Mouse (Mus musculus): ENCODE results near the gene Ms4a1.
"Not testable (repeated sequence)": the region's sequence is repeated elsewhere in the genome, so short reads cannot be mapped to it uniquely, and the experiment has no call there.

Gene Ms4a1

DNA sequence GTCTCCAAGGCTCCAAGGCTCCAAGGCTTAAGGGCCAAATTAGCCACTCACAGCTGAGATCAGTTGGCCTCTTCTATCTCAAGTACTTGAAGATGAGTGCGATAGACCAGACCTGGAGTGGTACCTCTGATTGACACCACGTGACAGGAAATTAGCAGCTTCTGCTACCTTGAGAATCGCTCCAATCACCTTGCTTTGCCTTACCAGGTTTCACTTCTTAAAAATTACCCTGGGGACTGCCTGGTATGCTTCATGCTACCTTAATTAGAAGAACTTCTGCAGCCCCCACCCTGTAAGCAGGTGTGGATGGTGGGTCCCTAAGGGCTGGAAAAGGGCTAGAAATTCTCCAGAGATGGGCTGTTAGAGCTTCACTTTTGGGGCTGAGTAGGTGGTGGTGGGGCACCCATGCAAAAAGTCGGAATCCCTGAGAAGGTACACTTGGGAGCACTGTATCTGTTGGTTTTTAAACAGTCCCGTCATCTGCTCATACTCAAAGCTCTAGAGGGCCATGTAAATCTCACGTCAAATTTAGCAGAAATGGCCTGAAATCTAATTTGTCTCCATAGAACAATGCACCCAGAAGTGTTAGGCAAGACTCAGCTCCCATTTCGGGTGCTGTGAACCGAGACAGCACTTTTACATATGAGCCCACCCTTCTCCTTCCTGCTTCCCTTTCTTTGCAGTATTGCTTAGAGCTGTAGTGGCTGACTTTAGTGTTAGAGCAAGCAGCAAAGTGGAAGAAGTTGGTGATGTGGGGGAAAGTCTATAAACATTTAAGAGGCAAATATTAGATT is at the start of gene Ms4a1:
Gene Ms4a1 (minus strand): TSS at position 190 of the 794 bp plus-strand sequence.
- DNase-seq (ENCODE audit: low spot score) = no peak

DNA sequence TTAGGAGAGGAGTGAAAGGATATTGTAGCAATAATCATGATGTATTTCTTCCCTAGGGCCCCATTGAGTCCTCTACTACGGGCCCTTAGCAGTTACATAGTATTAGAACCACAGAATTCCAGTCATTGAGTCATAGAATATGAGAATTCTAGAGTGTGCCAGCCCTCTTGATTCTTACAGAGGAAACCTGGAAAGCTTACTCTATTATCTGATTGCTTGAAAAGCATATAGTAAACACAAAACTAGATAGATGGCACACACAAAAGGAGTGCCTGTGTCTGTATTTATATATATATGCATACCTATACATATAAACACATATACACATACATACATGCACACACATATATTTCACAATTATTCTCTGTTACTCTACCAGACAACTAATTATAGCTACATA is 48.3 kb upstream of the Ms4a1 start, which contains the start of gene Ms4a14:
Gene Ms4a14 (minus strand): TSS at position 101 of the 400 bp plus-strand sequence.
- no peak for DNase-seq (ENCODE audit: low spot score)

DNA sequence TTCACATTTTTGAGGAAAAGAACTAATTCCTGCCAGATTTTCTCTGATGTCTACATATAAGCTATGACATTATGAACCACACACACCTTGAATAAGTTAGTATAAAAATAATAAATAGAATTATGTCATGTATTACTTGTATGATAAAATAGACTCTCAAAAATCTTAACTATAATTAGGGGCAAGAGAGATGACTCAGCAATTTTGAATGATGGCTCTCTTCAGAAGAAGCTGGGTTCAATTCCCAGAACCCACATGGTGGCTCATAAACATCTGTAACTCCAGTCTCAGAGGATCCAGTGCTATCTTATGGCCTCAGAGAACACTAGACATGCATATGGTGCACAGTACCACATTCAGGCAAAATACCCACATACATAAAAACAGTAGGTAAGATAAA is 42.8 kb upstream of the Ms4a1 start:
- no peak for DNase-seq (ENCODE audit: low spot score)

DNA sequence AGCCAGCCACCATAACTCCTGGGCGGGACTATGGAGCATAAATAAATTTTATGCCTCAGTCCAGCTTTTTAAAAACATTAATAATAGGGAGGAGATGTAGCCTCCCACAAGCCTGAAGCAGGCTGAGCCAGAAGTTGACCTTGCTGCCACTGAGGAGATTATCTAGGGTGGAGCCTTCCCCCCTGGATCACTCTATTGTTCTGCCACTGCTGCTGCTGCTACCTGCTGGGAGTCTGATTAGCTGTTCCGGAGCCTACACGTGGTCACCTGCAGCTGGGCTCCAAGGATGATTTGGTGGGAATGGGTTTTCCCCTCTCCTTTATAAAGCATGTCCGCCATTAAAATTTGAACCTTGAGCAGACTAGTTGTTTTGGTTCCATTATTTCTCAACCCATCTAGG is 33.5 kb upstream of the Ms4a1 start:
- not testable (repeated sequence) for DNase-seq (ENCODE audit: low spot score)

DNA sequence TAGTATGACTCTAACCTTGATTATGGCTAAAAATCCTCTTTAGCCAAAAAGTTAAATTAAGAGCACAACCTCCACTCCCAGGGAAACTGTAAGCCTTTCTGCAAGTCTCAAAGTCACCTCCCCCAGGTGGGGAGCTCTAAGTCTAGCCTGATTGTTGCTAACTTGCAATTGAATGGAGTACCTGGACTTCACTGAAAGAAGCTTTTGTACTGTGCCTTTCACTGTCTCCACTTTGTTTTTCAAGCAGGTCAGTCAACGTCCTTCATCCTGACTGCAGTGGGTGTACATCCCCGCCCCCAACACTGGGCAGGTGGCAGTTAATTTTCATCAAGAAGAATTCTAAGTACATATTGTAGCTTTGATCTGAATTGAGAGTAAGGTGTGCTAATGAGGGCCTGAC is 32.9 kb upstream of the Ms4a1 start:
- no peak for DNase-seq (ENCODE audit: low spot score)

DNA sequence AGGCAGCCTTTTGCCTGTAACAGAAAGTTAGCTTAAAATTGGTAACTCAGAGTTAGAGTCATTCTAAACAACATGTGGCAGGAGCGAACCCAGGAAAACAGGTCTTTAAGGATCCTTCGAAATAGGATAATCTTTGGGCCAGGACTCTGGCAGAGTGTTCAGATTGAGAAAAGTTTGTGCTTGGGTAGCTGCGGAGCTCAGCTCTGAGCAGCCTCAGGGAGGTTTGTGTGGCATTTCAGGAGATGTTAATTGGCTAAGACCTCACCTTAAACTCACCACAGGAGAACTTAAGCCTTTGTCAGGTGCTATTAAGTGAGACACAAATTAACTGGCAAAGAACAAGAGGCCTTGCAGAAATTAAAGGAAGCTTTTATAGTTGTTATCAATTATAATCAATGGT is 27.6 kb upstream of the Ms4a1 start:
- DNase-seq (ENCODE audit: low spot score) = not testable (repeated sequence)

DNA sequence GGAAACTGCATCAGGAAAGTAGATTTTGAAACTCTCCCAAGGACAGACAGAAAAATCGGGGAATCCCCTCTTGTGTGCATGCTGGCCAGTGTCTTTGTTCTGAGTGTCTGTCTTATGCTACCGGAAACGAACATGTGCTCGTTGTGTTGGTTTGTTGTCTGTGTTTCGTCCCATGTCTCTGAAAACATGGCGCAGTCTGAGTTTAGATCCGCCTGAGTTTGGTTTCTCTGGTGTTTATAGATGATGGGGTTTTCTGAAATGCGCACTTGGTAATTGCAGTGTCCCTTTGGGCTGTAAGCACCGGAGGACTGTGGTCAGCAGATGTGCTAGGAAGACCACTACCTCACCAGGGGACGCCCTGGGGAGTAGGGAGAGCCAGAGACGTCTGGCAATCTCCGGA is 26.9 kb upstream of the Ms4a1 start:
- no peak for DNase-seq (ENCODE audit: low spot score)

DNA sequence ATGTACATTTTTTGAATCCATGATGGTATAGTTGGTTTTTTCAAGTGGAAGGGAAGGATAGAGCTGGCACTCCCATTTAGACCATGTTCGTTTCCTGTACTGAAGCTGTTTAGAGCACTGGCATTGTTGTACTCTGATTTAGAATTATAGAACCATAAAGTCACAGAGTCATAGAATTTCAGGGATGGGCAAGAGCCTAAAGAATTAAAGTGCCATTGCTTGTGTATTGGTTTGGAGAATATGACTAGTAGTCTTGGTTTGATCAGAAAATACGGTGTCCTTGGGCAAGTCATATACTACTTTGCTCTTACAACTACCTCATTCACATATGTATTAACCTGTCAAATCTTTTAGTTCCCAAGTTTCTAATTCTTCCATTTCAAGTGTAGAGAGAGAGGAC is 17.7 kb upstream of the Ms4a1 start, which contains the start of gene Ms4a5:
Gene Ms4a5 (minus strand): TSS at position 101 of the 400 bp plus-strand sequence.
- DNase-seq (ENCODE audit: low spot score) = no peak

DNA sequence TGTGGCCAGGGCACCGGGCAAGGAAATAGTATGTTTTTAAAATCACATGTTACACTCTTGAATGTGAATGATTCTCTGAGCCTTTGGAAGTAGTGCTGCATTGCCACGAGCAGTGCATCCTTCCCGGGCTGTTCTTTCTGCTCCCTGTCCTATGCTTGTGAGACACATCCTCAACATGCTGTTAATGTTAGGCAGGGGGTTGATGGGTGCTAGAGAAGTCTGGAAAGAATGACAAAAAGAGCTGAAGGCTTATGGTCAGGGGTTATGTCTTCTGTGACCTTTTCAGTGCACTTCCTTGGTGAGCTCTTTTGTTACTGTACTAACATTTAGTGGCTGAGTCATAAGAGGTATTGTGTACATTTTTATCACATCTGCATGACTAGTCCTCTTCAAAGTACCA is 14.2 kb upstream of the Ms4a1 start:
- DNase-seq (ENCODE audit: low spot score) = no peak

DNA sequence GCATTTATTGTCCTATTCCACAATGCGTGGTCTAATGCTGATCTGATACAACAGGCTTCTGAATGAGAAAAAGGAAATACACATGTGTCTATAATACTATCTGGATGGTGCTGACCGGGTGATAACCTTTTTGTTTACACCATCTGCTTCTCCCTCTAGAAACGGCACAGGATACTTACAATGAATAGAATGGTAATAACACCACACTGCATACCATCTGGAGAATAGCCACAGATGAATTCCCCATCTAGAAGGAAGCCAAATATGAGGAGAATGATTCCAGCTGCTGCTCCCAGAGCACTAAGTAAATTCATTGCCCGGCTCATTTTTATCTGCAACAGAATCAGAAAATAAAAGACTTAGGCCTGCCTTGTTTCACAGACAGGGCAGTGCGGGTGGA is 10.4 kb upstream of the Ms4a1 start:
- DNase-seq (ENCODE audit: low spot score) = no peak

DNA sequence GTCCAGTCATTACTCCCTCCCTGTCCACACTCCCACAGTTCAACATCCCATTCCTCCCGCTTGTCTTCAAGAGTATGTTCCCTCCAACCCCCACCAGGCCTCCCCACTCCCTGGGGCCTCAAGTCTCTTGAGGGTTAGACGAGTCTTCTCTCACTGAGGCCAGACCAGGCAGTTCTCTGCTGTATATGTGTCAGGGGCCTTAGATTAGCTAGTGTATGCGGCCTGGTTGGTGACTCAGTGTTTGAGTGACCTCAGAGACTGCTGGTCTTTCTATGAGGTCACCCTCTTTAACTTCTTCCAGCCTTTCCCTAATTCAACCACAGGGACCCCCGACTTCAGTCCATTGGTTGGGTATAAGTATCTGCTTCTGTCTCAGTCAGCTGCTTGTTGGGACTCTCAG is 915 bp upstream of the Ms4a1 start:
- no peak for DNase-seq (ENCODE audit: low spot score)

DNA sequence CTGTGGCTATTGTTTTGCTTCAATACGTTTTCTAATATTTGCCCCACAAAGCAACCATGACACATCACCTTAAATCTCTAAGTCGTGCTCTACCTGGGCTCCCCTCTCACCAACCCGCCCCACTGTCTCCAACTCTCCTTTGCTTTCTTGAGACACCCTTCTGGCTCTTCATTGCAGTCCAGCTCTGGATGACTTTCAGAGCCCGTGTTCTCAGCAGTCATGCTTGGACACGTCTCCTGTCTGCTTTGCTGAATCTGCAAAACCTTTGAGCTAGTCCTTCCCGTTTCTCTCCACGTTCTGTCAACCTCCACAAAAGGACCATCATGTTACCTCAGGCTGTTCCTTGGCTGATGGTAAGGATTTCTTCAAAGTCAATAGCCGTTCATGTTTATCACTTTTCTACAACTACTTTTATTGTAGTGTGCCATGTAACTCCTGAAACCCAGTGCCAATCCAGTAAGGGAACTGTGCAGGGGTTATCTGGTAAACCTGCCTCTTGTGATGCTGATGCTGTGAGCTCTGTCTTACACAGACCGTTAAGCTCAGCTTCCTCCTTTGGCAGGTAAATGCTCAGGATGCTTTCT is 1.3 kb downstream of the Ms4a1 start:
- no peak for DNase-seq (ENCODE audit: low spot score)

DNA sequence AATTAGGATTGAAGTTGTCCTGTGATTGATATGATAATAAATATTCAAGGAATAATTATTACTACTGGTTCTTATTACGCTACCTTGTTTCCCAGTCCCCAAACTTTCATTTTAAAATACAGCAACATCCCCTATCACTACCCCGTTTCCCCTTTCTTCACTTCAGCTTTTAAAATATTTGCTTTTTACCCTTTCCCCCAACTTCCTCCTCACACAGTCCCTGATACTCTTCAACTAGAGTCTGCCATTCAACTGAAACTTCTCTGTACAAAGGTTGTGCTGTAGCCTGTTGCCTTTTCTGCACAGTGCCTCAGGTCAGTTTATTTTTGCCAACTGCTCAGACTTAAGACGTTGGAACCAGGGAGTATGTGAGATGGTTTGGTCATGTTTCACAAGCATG is 2.5 kb downstream of the Ms4a1 start:
- DNase-seq (ENCODE audit: low spot score) = no peak

DNA sequence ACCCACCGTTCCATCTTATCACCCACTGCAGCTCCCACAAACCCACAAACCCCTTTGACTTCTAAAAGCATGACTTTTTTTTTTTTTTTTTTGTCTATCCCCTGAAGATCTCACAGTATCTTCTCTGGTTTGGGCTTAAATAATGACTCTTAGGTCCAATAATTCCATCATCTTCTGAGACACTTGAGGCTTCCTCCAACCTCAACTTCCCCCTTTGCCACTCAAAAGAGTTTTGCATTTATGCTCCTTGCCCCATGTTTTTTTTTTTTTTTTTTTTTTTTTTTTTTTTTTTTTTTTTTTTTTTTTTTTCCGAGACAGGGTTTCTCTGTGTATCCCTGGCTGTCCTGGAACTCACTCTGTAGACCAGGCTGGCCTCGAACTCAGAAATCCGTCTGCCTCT is 3.1 kb downstream of the Ms4a1 start:
- DNase-seq (ENCODE audit: low spot score) = not testable (repeated sequence)

DNA sequence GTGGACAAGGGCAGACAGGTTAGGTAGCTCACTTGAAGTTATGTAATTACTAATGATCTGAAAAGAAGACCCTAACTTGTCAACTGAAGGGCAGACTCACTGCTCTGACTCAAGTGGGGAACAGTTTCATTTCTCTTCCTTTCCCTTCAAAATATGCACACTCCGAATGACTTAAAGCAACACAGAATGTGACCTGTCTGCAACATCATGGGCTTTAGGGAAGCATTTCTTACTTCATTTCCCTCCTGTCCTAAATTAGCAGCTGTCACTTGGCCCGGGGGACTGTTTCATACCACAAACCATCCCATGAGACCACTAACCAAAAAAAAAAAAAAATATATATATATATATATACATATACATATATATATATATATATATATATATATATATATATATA is 4.5 kb downstream of the Ms4a1 start:
- DNase-seq (ENCODE audit: low spot score) = no peak

DNA sequence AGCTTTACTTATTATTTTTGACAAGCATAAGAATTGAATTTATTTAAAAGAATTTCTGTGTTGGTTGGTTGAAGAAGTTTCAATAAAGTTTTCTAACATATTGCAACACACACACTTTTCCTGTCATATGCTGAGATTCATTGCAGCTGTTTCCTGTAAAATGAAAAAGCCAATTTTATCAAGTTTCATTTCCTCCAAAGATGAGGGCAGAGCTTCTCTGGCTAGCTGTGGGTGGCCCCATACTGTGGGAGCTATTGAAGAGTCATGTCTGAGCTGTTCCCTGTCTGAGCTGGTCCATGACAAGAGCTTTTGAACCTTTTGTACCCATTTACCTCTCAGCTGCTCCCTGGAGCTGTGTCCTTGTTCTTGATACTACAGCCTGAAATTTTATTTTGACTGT is 21.8 kb downstream of the Ms4a1 start:
- DNase-seq (ENCODE audit: low spot score) = no peak

DNA sequence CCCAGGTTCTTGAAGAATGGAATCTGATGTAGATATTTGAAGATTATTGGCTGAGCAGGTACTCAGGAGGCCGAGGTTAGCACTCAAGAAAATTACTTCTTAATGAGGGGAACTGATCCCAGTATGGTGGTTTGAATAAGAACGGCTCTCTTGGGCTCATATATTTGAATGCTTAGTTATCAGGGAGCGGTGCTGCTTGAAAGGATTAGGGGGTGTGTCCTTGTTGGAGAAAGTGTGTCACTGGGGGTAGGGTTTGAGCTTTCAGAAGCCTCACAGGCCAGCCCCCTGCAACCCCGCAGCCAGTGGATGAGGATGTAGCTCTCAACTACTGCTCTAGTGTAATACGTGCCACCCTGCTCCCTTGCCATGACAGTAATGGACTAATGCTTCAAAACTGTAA is 23.5 kb downstream of the Ms4a1 start:
- no peak for DNase-seq (ENCODE audit: low spot score)

DNA sequence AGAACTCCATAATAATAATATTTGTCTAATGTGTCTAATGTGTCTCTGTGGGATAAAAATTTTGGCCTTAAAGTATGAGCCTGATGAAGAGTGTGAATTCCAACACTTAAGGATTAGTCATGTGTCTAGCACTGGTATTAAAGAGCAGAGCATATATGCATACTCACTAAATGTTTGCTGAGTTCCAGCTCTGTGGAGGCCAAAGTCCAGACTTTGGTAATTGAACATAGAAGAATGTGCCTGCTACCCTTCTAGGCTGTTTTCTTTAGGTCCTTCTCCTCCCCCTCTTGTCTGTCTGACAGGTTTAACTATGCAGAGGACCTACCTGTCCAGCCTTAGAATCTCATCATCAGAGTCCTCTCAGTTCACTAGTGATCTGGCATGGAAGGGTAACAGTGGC is 30.2 kb downstream of the Ms4a1 start:
- DNase-seq (ENCODE audit: low spot score) = no peak

DNA sequence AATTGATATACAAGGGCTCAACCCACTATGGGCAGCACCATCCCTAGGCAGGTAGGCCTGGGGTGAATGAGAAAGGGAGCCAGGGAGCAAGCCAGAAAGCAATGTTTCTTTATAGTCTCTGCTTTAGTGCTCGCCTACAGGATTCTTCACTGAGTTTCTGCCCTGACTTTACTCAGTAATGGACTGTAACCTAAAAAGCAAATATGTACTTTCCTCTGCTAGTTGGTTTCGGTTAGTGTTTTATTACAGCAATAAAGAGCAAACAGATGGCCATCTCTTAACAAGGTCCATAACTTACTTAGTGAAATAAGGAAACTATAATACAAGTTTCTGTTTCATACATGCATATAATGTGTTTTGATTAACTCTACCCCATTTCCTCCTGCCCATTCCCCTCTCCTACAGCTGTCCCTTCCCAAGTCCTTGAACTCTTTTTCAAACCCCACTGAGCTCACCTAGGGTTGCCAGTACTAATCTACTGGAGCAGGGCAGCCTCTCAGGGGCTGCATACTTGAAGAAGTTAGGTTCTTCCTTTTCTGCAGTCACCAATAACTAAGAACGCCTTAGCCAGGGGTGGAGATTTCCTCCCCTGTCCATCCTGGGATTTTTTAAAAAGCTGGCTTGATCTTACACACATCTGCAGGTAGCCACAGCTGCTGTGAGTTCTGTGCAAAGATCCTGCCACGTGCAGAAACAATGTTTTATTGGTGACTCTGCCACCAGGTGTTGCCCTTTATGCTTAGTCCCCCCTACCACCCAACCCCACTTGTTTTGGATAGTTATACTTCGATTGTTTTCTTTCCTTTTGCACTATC is 30.9 kb downstream of the Ms4a1 start:
- no peak for DNase-seq (ENCODE audit: low spot score)

DNA sequence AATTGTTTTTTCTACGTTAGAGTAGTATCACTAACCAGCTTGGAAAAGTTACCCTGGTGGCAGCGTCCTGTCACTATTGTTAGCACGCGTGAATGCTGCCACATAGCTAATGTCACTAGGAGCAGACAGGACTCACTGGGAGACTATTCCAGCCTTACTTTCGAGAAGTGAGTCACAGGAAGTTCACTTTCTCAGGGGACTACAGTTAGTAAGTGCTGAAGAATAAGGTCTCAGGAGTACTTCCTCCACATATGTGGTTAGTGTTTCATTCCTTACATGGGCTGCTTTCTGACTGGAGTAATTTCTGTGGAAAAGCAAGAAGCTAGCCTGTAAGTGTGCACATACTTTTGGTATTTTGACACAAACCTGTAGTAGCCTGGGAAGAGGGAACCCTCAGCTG is 31.8 kb downstream of the Ms4a1 start:
- DNase-seq (ENCODE audit: low spot score) = no peak

DNA sequence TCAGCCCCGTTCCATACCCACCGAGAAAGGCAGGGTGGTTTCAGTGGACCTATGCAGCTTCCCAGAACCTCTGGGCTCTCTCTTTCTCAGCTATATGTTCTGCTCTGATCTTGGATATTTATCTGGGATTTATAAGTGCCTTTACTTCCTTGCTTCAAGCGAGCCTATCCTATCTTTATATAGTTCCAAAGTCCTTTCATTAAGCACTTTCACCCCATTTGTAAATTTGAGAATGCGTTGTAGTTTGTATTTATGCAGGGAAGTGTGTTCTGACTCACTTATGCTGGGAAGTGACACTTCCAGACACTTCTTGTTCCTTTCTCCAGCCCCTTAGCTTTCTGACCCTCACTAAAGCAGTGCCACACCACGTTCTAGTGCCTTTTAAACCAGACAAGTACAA is 33.7 kb downstream of the Ms4a1 start, which contains the start of gene Ms4a12:
Gene Ms4a12 (minus strand): TSS at position 101 of the 400 bp plus-strand sequence.
- DNase-seq (ENCODE audit: low spot score) = no peak
